Mouse (Mus musculus): ENCODE measurements around the gene Pmfbp1. TPM values are rescaled to one million over a fixed set of nuclear protein-coding genes. Genes with fewer than 3 reads are reported as not detected.

The Pmfbp1 gene
- polyA plus RNA-seq, 1 experiment from 2014 or later = not detected

DNA sequence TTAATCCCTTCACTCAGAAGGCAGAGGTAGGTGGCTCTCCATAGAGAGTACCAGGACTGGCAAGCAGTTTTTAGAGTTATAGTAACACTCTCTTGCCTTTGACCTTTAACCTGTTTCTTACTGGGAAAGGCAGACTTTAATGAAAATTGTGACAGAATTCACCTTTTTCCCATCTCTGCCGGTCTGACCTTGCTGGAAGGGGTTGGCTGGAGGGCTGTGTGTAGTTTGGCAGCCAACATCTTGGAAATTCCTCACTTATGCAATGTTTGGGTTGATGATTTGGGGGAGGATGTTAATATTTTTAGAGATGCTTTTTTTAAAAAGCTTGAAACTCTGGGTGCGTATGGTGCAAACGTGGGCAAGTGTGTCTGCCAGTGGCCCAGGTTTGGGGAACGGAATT, 90.5 kb downstream of the Pmfbp1 start:
- H3K4me3 ChIP-seq (ENCODE audit: low read depth, low read length) = no peak overlapping the region
- no peaks in the 10 kb centered on the region for H3K9me3 ChIP-seq (ENCODE audit: control insufficient read depth)
- no peak for TF ChIP-seq CTCF (IDR thresholded peaks at IDR 0.05; ENCODE audit: low read depth)
- 86% methylated on average over 4 of the region's 4 CpGs for WGBS
- no peaks in the 10 kb centered on the region for H3K27me3 ChIP-seq (replicated peaks; ENCODE audit: control insufficient read depth, insufficient read depth, low read length)
- no peak overlapping the region for H3K27ac ChIP-seq (ENCODE audit: low read depth, low read length)
- no peak overlapping the region for H3K4me2 ChIP-seq (replicated peaks; ENCODE audit: low read depth)
- no peaks in the 10 kb centered on the region for H3K36me3 ChIP-seq (ENCODE audit: control insufficient read depth, insufficient read depth)
- H3K4me1 ChIP-seq (replicated peaks; ENCODE audit: control insufficient read depth, insufficient read depth, low read length) = no peaks in the 10 kb centered on the region
- ATAC-seq = no peak
- no peak overlapping the region for H3K9ac ChIP-seq (ENCODE audit: low read depth, low read length)

DNA sequence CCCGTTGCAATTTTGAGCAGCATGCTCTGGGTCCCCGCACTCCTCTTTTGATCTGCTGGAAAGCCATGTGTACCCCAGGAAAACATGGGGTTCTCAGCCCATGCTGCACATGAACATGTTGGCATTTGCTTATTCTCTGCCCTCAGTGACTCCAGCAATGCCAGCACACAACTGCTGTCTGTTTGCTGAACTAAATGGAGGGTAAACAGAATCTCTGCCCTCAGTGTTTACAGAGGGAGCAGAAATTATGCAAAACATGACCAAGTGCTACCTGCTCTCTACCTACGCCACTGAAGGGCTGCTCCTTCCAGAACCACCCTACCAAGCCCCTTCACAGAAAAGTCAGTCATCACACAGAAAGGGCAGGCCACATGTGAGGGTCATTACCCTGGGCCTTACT, 91.0 kb downstream of the Pmfbp1 start:
- H3K4me1 ChIP-seq (replicated peaks; ENCODE audit: control insufficient read depth, insufficient read depth, low read length) = no peaks in the 10 kb centered on the region
- H3K36me3 ChIP-seq (ENCODE audit: control insufficient read depth, insufficient read depth) = no peaks in the 10 kb centered on the region
- ATAC-seq = no peak
- H3K9me3 ChIP-seq (ENCODE audit: control insufficient read depth) = no peaks in the 10 kb centered on the region
- TF ChIP-seq CTCF (IDR thresholded peaks at IDR 0.05; ENCODE audit: low read depth) = no peak
- H3K4me3 ChIP-seq (ENCODE audit: low read depth, low read length) = no peak overlapping the region
- no peak overlapping the region for H3K4me2 ChIP-seq (replicated peaks; ENCODE audit: low read depth)
- H3K27ac ChIP-seq (ENCODE audit: low read depth, low read length) = no peak overlapping the region
- WGBS = 74% methylated on average over 3 of the region's 3 CpGs
- H3K9ac ChIP-seq (ENCODE audit: low read depth, low read length) = no peak overlapping the region
- no peaks in the 10 kb centered on the region for H3K27me3 ChIP-seq (replicated peaks; ENCODE audit: control insufficient read depth, insufficient read depth, low read length)

DNA sequence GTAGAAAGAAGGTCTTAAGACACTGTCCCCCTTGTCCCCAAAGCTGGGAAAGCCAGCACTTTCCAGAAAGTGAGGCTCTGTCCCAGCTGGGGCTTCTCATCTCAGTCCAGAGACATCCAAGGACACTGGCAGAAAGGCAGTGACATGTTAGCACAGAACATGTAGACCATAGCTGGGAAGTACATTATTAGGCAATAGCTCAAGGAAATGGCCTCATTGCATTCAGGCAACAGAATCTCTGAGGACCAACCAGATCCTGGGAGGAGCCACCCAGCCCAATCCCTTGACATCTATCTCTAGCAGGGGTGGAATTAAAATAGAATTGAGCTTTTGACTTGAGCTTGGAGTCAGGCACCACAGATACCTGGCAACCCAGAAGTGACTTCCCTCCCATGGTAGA, 91.8 kb downstream of the Pmfbp1 start:
- Histone ChIP-seq H3K27me3 (replicated peaks; ENCODE audit: control insufficient read depth, insufficient read depth, low read length) (no peaks in the 10 kb centered on the region), H3K27ac (ENCODE audit: low read depth, low read length) (no peak overlapping the region), H3K9me3 (ENCODE audit: control insufficient read depth) (no peaks in the 10 kb centered on the region), H3K4me1 (replicated peaks; ENCODE audit: control insufficient read depth, insufficient read depth, low read length) (no peaks in the 10 kb centered on the region), H3K4me3 (ENCODE audit: low read depth, low read length) (no peak overlapping the region), H3K4me2 (replicated peaks; ENCODE audit: low read depth) (no peak overlapping the region), H3K36me3 (ENCODE audit: control insufficient read depth, insufficient read depth) (no peaks in the 10 kb centered on the region), H3K9ac (ENCODE audit: low read depth, low read length) (no peak overlapping the region)
- no peak for ATAC-seq
- no peak for TF ChIP-seq CTCF (IDR thresholded peaks at IDR 0.05; ENCODE audit: low read depth)

DNA sequence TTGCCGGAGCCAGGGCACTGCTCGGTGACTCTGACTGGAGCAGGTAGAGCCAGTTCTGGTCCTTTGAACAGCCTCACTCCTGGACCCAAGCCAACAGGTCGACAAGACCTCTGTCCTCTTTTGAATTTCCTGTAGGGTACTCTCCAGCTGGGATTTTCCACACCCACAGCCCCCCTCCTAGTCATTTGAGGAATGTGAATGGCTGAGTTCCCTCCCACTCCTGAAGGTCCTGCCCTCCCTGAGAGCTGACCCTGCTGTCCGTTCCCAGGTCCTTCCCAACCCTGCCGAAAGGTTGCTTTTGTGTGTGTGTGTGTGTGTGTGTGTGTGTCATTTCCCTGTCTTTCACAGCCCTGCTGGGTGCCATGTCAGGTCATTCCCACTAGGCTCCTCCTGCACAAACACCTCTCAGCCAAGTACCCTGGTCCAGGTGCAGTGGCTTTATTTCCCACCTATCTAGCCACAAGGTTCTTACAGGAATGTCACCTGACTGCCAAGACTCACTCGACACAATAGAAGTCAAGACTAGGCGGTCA, 93.2 kb downstream of the Pmfbp1 start:
- no peaks in the 10 kb centered on the region for H3K9me3 ChIP-seq (ENCODE audit: control insufficient read depth)
- no peak overlapping the region for H3K9ac ChIP-seq (ENCODE audit: low read depth, low read length)
- H3K27ac ChIP-seq (ENCODE audit: low read depth, low read length) = no peak overlapping the region
- H3K36me3 ChIP-seq (ENCODE audit: control insufficient read depth, insufficient read depth) = no peaks in the 10 kb centered on the region; the same call in 1 of the 2 replicates
- no peaks in the 10 kb centered on the region for H3K27me3 ChIP-seq (replicated peaks; ENCODE audit: control insufficient read depth, insufficient read depth, low read length)
- no peak for ATAC-seq
- 40% methylated on average over 7 of the region's 7 CpGs for WGBS
- H3K4me2 ChIP-seq (replicated peaks; ENCODE audit: low read depth) = no peak overlapping the region
- H3K4me3 ChIP-seq (ENCODE audit: low read depth, low read length) = no peak overlapping the region
- H3K4me1 ChIP-seq (replicated peaks; ENCODE audit: control insufficient read depth, insufficient read depth, low read length) = no peaks in the 10 kb centered on the region
- TF ChIP-seq CTCF (IDR thresholded peaks at IDR 0.05; ENCODE audit: low read depth) = no peak

DNA sequence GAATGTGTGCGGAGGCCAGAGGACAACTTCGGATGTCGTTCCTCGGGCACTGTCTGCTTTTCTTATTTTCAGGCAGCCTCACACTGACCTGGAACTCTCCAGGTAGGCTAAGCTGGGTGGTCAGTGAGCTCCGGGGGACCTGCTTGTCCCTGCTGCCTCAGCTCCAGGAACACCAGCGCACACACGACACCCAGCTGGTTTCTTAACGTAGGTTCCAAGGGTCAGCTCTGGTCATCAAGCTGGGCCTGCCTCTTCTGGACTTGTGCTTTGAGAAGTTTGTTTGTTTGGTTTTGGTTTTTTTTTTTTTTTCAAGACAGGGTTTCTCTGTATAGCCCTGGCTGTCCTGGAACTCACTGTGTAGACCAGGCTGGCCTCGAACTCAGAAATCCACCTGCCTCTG, 97.1 kb downstream of the Pmfbp1 start:
- Histone ChIP-seq H3K27me3 (replicated peaks; ENCODE audit: control insufficient read depth, insufficient read depth, low read length) (no peaks in the 10 kb centered on the region), H3K36me3 (ENCODE audit: control insufficient read depth, insufficient read depth) (peaks cover 26% of the 10 kb centered on the region; the same call in 1 of the 2 replicates), H3K9me3 (ENCODE audit: control insufficient read depth) (no peaks in the 10 kb centered on the region), H3K27ac (ENCODE audit: low read depth, low read length) (no peak overlapping the region), H3K4me2 (replicated peaks; ENCODE audit: low read depth) (no peak overlapping the region), H3K4me1 (replicated peaks; ENCODE audit: control insufficient read depth, insufficient read depth, low read length) (no peaks in the 10 kb centered on the region), H3K9ac (ENCODE audit: low read depth, low read length) (no peak overlapping the region), H3K4me3 (ENCODE audit: low read depth, low read length) (no peak overlapping the region)
- no peak for TF ChIP-seq CTCF (IDR thresholded peaks at IDR 0.05; ENCODE audit: low read depth)
- 91% methylated on average over 9 of the region's 9 CpGs for WGBS
- ATAC-seq = no peak

DNA sequence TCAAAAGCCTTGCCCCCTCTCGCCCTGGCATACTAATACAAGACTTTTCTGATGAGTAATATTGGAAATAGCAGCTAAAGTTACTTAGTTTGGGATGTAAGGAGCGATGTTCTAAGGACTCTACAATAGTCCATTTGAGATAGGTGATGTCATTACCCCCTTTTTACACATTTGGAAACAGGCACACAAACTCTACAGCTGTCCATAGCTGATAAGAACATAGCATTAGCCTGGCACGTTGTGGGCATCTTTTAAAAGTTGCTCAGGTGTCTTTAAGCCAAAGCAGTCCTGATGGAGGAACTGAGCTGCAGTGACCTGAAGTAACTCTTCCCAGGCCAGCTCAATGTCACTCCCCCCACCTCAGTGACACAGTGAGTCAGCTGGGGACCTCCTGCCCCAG, 97.5 kb downstream of the Pmfbp1 start:
- 86% methylated on average over 3 of the region's 3 CpGs for WGBS
- Histone ChIP-seq H3K9ac (ENCODE audit: low read depth, low read length) (no peak overlapping the region), H3K36me3 (ENCODE audit: control insufficient read depth, insufficient read depth) (peaks cover 26% of the 10 kb centered on the region; the same call in 1 of the 2 replicates), H3K27ac (ENCODE audit: low read depth, low read length) (no peak overlapping the region), H3K27me3 (replicated peaks; ENCODE audit: control insufficient read depth, insufficient read depth, low read length) (no peaks in the 10 kb centered on the region), H3K4me1 (replicated peaks; ENCODE audit: control insufficient read depth, insufficient read depth, low read length) (no peaks in the 10 kb centered on the region), H3K9me3 (ENCODE audit: control insufficient read depth) (no peaks in the 10 kb centered on the region), H3K4me3 (ENCODE audit: low read depth, low read length) (no peak overlapping the region), H3K4me2 (replicated peaks; ENCODE audit: low read depth) (no peak overlapping the region)
- no peak for ATAC-seq
- TF ChIP-seq CTCF (IDR thresholded peaks at IDR 0.05; ENCODE audit: low read depth) = no peak

DNA sequence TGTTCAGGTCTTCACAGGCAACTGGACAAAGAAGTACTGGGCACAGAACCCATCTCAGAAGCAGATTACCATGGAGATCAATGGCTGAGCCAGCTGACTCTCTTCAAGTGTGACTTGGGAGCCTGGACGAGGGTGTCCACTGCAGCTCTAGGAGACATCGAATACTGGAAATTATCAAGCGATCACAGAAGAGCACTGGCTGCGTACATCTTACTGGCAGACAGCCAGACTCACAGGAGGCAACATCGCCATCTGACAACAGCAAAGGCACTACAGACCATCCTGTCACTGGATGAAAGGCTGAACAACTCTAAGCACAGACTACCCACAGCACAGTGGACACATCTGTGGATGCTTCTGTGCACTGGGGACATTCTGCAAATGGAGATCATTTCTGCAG, 98.3 kb downstream of the Pmfbp1 start:
- no peak overlapping the region for H3K27ac ChIP-seq (ENCODE audit: low read depth, low read length)
- no peaks in the 10 kb centered on the region for H3K4me1 ChIP-seq (replicated peaks; ENCODE audit: control insufficient read depth, insufficient read depth, low read length)
- H3K9ac ChIP-seq (ENCODE audit: low read depth, low read length) = no peak overlapping the region
- no peak for TF ChIP-seq CTCF (IDR thresholded peaks at IDR 0.05; ENCODE audit: low read depth)
- no peaks in the 10 kb centered on the region for H3K27me3 ChIP-seq (replicated peaks; ENCODE audit: control insufficient read depth, insufficient read depth, low read length)
- WGBS = 85% methylated on average over 5 of the region's 5 CpGs
- no peak overlapping the region for H3K4me2 ChIP-seq (replicated peaks; ENCODE audit: low read depth)
- peaks cover 26% of the 10 kb centered on the region; the same call in 1 of the 2 replicates for H3K36me3 ChIP-seq (ENCODE audit: control insufficient read depth, insufficient read depth)
- ATAC-seq = no peak
- H3K4me3 ChIP-seq (ENCODE audit: low read depth, low read length) = no peak overlapping the region
- H3K9me3 ChIP-seq (ENCODE audit: control insufficient read depth) = no peaks in the 10 kb centered on the region

Other genes with a start within 250 kb of the Pmfbp1 start
- gene Dhx38, start 71.8 kb downstream of the Pmfbp1 start, polyA plus RNA-seq (2015; fragmentation: Nextera tagmentation; extraction: Ambion mirVana) = 7.8 and 8.9 TPM in 2 replicates
- 13.9 and 17.0 TPM in 2 replicates for gene Txnl4b, start 71.9 kb downstream of the Pmfbp1 start, polyA plus RNA-seq (2015; fragmentation: Nextera tagmentation; extraction: Ambion mirVana)
- gene Hp, start 85.1 kb downstream of the Pmfbp1 start, polyA plus RNA-seq (2015; fragmentation: Nextera tagmentation; extraction: Ambion mirVana) = 0.47 and 0.50 TPM in 2 replicates
- gene Dhodh, start 114.6 kb downstream of the Pmfbp1 start, polyA plus RNA-seq (2015; fragmentation: Nextera tagmentation; extraction: Ambion mirVana) = 12.5 and 13.5 TPM in 2 replicates
- not detected in 2 replicates for gene Pkd1l3, start 120.5 kb downstream of the Pmfbp1 start, polyA plus RNA-seq (2015; fragmentation: Nextera tagmentation; extraction: Ambion mirVana)
- gene Ist1, start 199.2 kb downstream of the Pmfbp1 start, polyA plus RNA-seq (2015; fragmentation: Nextera tagmentation; extraction: Ambion mirVana) = 86.9 and 88.1 TPM in 2 replicates
- gene Zfp821, start 211.5 kb downstream of the Pmfbp1 start, polyA plus RNA-seq (2015; fragmentation: Nextera tagmentation; extraction: Ambion mirVana) = 6.4 and 6.6 TPM in 2 replicates
- 2.4 and 2.6 TPM in 2 replicates for gene Atxn1l, start 243.7 kb downstream of the Pmfbp1 start, polyA plus RNA-seq (2015; fragmentation: Nextera tagmentation; extraction: Ambion mirVana)